Mouse (Mus musculus) intestine, embryonic 16.5 days (tissue): ENCODE measurements around the gene Gna11. TPM values are rescaled to one million over a fixed set of nuclear protein-coding genes. Genes with fewer than 3 reads are reported as not detected.

Experiments
- ATAC-seq: fragments of 200-750 bp; cut with Nextera tagmentation; 2 replicates; pipeline ENCODE4 v1.8.0; 2017; ENCODE audit warnings: moderate TSS enrichment, moderate library complexity
- H3K27ac ChIP-seq: fragments of 300-500 bp; sonication (generic); 2 replicates; pipeline ENCODE4 v1.5.1; 2014; ENCODE audit warnings: mild to moderate bottlenecking, low read length
- H3K27me3 ChIP-seq: fragments of 300-500 bp; sonication (generic); replicated peaks from 2 replicates; pipeline ENCODE4 v1.6.1; 2014; ENCODE audit warnings: low read length, control low read depth, mixed read lengths; ENCODE audit not compliant: control insufficient read depth, insufficient read depth
- H3K36me3 ChIP-seq: fragments of 300-500 bp; sonication (generic); 2 replicates; pipeline ENCODE4 v1.6.1; 2014; ENCODE audit warnings: low read length, control low read depth; ENCODE audit not compliant: control insufficient read depth, insufficient read depth
- H3K4me1 ChIP-seq: fragments of 300-500 bp; sonication (generic); 2 replicates; pipeline ENCODE4 v1.6.1; 2014; ENCODE audit warnings: low read length, control low read depth, mixed read lengths; ENCODE audit not compliant: control insufficient read depth, insufficient read depth
- H3K4me2 ChIP-seq: fragments of 300-500 bp; sonication (generic); 2 replicates; pipeline ENCODE4 v1.6.1; 2014; ENCODE audit warnings: low read depth, low read length, control low read depth
- H3K4me3 ChIP-seq: fragments of 300-500 bp; sonication (generic); 2 replicates; pipeline ENCODE4 v1.5.1; 2014; ENCODE audit warnings: mild to moderate bottlenecking, low read length
- H3K9ac ChIP-seq: fragments of 300-500 bp; sonication (generic); 2 replicates; pipeline ENCODE4 v1.6.1; 2014; ENCODE audit warnings: low read depth, low read length
- H3K9me3 ChIP-seq: fragments of 300-500 bp; sonication (generic); 2 replicates; pipeline ENCODE4 v1.6.1; 2016; ENCODE audit warnings: low read length, control low read depth; ENCODE audit not compliant: control insufficient read depth
- WGBS: fragments of 180-500 bp; shearing (Covaris S2); extraction: QIAGEN DNeasy Blood & Tissue Kit; methylation state at CpG from one replicate; pipeline ENCODE4 v1.1.7; 2014; 5-methylcytosine and 5-hydroxymethylcytosine counted together
- polyA plus RNA-seq: library from polyadenylated mRNA; unstranded; fragments of >200 nt; fragmentation: Nextera tagmentation; extraction: Ambion mirVana; gene quantifications from 2 replicates; pipeline ENCODE4 v1.2.1, GENCODE M21; 2015

Gene Gna11
- polyA plus RNA-seq, 1 experiment from 2014 or later, result 296 TPM

- peak overlapping the region; percentile 57 for H3K27ac ChIP-seq
- peak; percentile 30 for ATAC-seq
- 2% methylated on average over 41 of the region's 41 CpGs for WGBS
- peak overlapping the region; percentile 91 for H3K4me2 ChIP-seq
- peaks cover 19% of the 10 kb centered on the region for H3K36me3 ChIP-seq
- H3K9me3 ChIP-seq, result no peaks in the 10 kb centered on the region
- H3K9ac ChIP-seq, result peak overlapping the region; percentile 92
- peaks cover 24% of the 10 kb centered on the region for H3K4me1 ChIP-seq
- H3K27me3 ChIP-seq, result no peaks in the 10 kb centered on the region
- peak overlapping the region; percentile 85 for H3K4me3 ChIP-seq
These were observed 49.2 kb downstream of the Gna11 start for GRCm38 (mm10) chr10:81495616-81496263.

- Histone ChIP-seq H3K9ac (peak overlapping the region; percentile 92), H3K27me3 (no peaks in the 10 kb centered on the region), H3K9me3 (no peaks in the 10 kb centered on the region), H3K27ac (peak overlapping the region; percentile 57), H3K4me1 (peaks cover 24% of the 10 kb centered on the region), H3K36me3 (peaks cover 19% of the 10 kb centered on the region), H3K4me3 (peak overlapping the region; percentile 85), H3K4me2 (peak overlapping the region; percentile 91)
- no peak for ATAC-seq
- WGBS, result 62% methylated on average over 6 of the region's 6 CpGs
These were observed 49.8 kb downstream of the Gna11 start for GRCm38 (mm10) chr10:81495151-81495550.

DNA sequence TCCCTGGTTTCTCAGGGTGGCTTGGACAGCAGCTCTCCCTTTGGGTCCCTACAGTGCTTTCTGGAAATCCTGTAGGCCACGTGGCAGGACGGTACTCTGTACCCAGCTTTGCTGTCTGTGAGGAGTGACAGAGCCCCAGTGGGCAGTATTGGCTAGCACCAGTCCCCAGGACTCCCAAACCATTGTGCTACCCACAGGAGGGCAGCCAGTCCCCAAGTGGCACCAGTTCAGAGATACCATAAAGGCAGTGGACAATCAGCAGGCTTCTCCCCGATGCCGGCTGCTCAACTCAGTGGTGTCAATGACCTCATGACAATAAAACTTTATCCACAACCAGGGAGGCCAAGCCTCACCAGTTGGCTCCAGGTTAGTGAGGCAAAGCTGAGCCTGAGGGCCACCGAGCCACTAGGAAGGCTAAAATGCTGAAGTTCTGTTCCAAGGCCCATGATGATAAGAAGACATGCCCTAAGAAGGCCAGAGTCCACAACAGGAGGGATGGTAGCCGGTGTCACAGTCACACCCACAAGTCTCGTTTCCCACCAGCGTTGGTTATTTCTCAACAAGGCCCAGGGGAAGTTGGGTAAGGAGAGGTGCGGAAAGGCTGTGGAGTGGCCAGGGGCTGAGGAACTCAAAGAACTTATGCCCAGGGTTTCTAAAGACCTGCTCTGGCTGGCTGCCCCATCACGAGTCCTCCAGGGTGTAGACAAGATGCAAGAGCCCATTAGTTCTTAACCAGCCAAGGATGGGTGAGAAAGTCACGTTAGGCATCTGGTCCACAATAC lies 50.5 kb downstream of the Gna11 start:
- Histone ChIP-seq H3K4me2 (peak overlapping the region; percentile 91), H3K9ac (peak overlapping the region; percentile 92), H3K36me3 (peaks cover 19% of the 10 kb centered on the region), H3K27me3 (no peaks in the 10 kb centered on the region), H3K9me3 (no peaks in the 10 kb centered on the region), H3K27ac (peak overlapping the region; percentile 63), H3K4me3 (peak overlapping the region; percentile 85), H3K4me1 (peaks cover 22% of the 10 kb centered on the region)
- ATAC-seq, result peak; percentile 10
- 69% methylated on average over 11 of the region's 11 CpGs for WGBS

DNA sequence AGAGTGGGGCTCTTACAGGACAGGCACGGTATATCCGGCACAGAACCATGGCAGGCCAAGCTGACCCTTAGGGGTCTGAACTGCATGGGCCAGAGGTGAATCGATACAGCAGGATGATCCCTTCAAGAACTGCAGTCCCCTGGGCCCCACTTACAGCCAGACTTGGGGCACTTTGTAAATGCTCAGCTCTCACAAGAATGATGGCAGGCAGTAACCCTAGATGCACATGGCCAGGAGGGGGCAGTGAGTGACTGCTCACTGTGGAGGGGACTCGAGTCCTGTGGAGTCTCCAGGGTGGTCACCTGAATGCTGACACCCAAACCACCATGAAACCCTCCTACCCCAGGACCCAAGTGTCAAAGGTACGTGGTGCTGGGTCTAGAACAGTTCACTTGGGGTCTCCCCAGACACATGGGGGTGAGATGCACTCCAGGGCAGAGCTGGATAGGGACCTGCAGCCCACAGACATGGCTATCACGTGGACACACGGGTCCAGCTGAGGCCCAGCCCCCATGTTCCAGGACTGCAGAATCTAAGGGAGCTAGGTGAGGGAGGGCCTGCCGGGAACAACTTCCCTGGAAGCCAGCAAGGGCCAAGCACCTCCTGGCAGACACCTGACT lies 51.3 kb downstream of the Gna11 start:
- H3K27me3 ChIP-seq, result no peaks in the 10 kb centered on the region
- WGBS, result 78% methylated on average over 8 of the region's 8 CpGs
- H3K4me3 ChIP-seq, result peak overlapping the region; percentile 85; the same call in 1 of the 2 replicates
- no peak for ATAC-seq
- peak overlapping the region; percentile 63 for H3K27ac ChIP-seq
- H3K4me1 ChIP-seq, result peaks cover 16% of the 10 kb centered on the region
- H3K36me3 ChIP-seq, result peaks cover 22% of the 10 kb centered on the region
- no peaks in the 10 kb centered on the region for H3K9me3 ChIP-seq
- peak overlapping the region; percentile 45 for H3K9ac ChIP-seq
- H3K4me2 ChIP-seq, result peak overlapping the region; percentile 91

- Histone ChIP-seq H3K9me3 (no peaks in the 10 kb centered on the region), H3K4me1 (peaks cover 16% of the 10 kb centered on the region), H3K36me3 (peaks cover 26% of the 10 kb centered on the region), H3K4me2 (no peak overlapping the region), H3K9ac (no peak overlapping the region), H3K4me3 (no peak overlapping the region), H3K27me3 (no peaks in the 10 kb centered on the region), H3K27ac (no peak overlapping the region)
- no peak for ATAC-seq
- 86% methylated on average over 11 of the region's 11 CpGs for WGBS
These were observed 52.3 kb downstream of the Gna11 start for GRCm38 (mm10) chr10:81492606-81493240.

GRCm38 (mm10) chr10:81491018-81491417 lies 54.0 kb downstream of the Gna11 start:
- no peak overlapping the region for H3K4me2 ChIP-seq
- peaks cover 16% of the 10 kb centered on the region for H3K4me1 ChIP-seq
- peaks cover 37% of the 10 kb centered on the region for H3K36me3 ChIP-seq
- no peak for ATAC-seq
- no peaks in the 10 kb centered on the region for H3K9me3 ChIP-seq
- H3K9ac ChIP-seq, result no peak overlapping the region
- 90% methylated on average over 9 of the region's 9 CpGs for WGBS
- no peak overlapping the region for H3K4me3 ChIP-seq
- no peaks in the 10 kb centered on the region for H3K27me3 ChIP-seq
- no peak overlapping the region for H3K27ac ChIP-seq

GRCm38 (mm10) chr10:81489941-81490340 lies 55.0 kb downstream of the Gna11 start:
- ATAC-seq, result no peak
- Histone ChIP-seq H3K4me3 (no peak overlapping the region), H3K9ac (no peak overlapping the region), H3K4me2 (no peak overlapping the region), H3K36me3 (peaks cover 37% of the 10 kb centered on the region), H3K27ac (no peak overlapping the region), H3K9me3 (no peaks in the 10 kb centered on the region), H3K4me1 (peaks cover 10% of the 10 kb centered on the region), H3K27me3 (no peaks in the 10 kb centered on the region)
- 84% methylated on average over 14 of the region's 14 CpGs for WGBS

GRCm38 (mm10) chr10:81488081-81488480 lies 56.9 kb downstream of the Gna11 start:
- 84% methylated on average over 11 of the region's 11 CpGs for WGBS
- H3K36me3 ChIP-seq, result peaks cover 36% of the 10 kb centered on the region

DNA sequence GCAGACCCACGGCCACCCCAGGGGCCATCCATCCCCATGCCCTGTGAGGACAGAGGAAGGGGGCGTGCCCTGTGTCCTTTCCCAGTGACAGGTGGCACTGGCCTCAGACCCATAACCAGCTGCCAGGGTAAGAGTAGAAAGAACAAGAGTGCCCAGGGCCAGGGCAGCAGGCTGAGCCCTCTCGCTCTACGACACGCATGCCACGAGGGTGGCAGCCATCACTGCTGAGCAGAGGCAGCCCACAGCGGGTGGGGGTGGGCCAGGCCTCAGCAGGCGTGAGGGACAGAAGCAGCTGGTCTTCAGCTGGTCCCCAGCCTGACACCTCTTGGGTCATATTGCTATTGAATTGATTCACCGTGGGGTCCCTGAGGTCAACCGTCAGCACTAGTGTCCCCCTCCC lies 58.5 kb downstream of the Gna11 start:
- H3K4me1 ChIP-seq, result peaks cover 6% of the 10 kb centered on the region
- no peak overlapping the region for H3K4me3 ChIP-seq
- peaks cover 23% of the 10 kb centered on the region for H3K36me3 ChIP-seq
- H3K9ac ChIP-seq, result no peak overlapping the region
- no peaks in the 10 kb centered on the region for H3K9me3 ChIP-seq
- no peak for ATAC-seq
- no peak overlapping the region for H3K27ac ChIP-seq
- WGBS, result 89% methylated on average over 10 of the region's 10 CpGs
- no peak overlapping the region for H3K4me2 ChIP-seq
- peaks cover 8% of the 10 kb centered on the region for H3K27me3 ChIP-seq

More at GRCm38 (mm10) chr10:81488081-81488480, 56.9 kb downstream of the Gna11 start:
- Histone ChIP-seq H3K4me2 (no peak overlapping the region), H3K4me3 (no peak overlapping the region), H3K27me3 (no peaks in the 10 kb centered on the region), H3K9ac (no peak overlapping the region), H3K27ac (no peak overlapping the region), H3K9me3 (no peaks in the 10 kb centered on the region), H3K4me1 (no peaks in the 10 kb centered on the region)
- ATAC-seq, result no peak
